Mouse (Mus musculus) midbrain, embryonic 15.5 days (tissue): ENCODE results near the gene Olfr776. TPM values are rescaled to one million over a fixed set of nuclear protein-coding genes. Genes with fewer than 3 reads are reported as not detected.
"Not testable (repeated sequence)": the region's sequence is repeated elsewhere in the genome, so short reads cannot be mapped to it uniquely, and the experiment has no call there.

Experiments used
- ATAC-seq: fragments of 200-750 bp; cut with Nextera tagmentation; replicated peaks from 2 replicates; pipeline ENCODE4 v1.8.0; 2017; ENCODE audit warnings: moderate TSS enrichment
- H3K27ac ChIP-seq: fragments of 300-500 bp; sonication (generic); 2 replicates; pipeline ENCODE4 v1.5.1; 2015; ENCODE audit warnings: mild to moderate bottlenecking, inconsistent platforms
- H3K27me3 ChIP-seq: fragments of 300-500 bp; sonication (generic); replicated peaks from 2 replicates; pipeline ENCODE4 v1.6.1; 2015; ENCODE audit warnings: inconsistent platforms
- H3K36me3 ChIP-seq: fragments of 300-500 bp; sonication (generic); replicated peaks from 2 replicates; pipeline ENCODE4 v1.6.1; 2015; ENCODE audit warnings: inconsistent platforms
- H3K4me1 ChIP-seq: fragments of 300-500 bp; sonication (generic); 2 replicates; pipeline ENCODE4 v1.6.1; 2015; ENCODE audit warnings: inconsistent platforms
- H3K4me2 ChIP-seq: fragments of 300-500 bp; sonication (generic); 2 replicates; pipeline ENCODE4 v1.6.1; 2015; ENCODE audit warnings: inconsistent platforms, mild to moderate bottlenecking, moderate library complexity
- H3K4me3 ChIP-seq: fragments of 300-500 bp; sonication (generic); 2 replicates; pipeline ENCODE4 v1.5.1; 2015; ENCODE audit warnings: mild to moderate bottlenecking, inconsistent platforms
- H3K9ac ChIP-seq: fragments of 300-500 bp; sonication (generic); 2 replicates; pipeline ENCODE4 v1.6.1; 2015; ENCODE audit warnings: mild to moderate bottlenecking, inconsistent platforms
- H3K9me3 ChIP-seq: fragments of 300-500 bp; sonication (generic); 2 replicates; pipeline ENCODE4 v1.6.1; 2016; ENCODE audit warnings: inconsistent platforms
- WGBS: fragments of 180-500 bp; shearing (Covaris S2); methylation state at CpG from one replicate; pipeline ENCODE4 v1.1.7; 2015; ENCODE audit warnings: mixed read lengths; 5-methylcytosine and 5-hydroxymethylcytosine counted together
- polyA plus RNA-seq: library from polyadenylated mRNA; unstranded; fragments of >200 nt; fragmentation: Nextera tagmentation; extraction: Ambion mirVana; gene quantifications from 2 replicates; pipeline ENCODE4 v1.2.1, GENCODE M21; 2015

Olfr776 gene
- polyA plus RNA-seq: not detected in 2 replicates

DNA sequence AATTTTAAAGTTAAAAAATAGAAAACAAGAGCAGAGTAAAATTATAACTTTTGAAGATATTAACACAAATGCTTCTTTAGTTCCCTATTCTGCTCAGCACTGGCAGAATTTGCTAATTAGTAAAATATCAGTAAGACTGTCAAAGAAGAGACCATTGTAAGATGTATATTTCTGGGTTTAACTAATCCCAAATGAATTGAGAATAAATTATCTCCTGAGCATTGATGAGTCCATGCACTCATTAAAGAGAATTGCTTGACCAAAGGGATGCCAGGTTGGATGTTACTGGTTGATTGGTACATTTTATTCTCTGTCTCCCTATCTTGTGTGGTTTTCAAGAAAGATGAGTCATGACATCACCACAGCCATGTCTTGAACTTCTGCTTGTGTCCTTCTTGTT, at the start of gene Olfr776:
Gene Olfr776, plus strand, starts transcription at position 301 of the 400 bp plus-strand sequence.
- H3K9me3 ChIP-seq: no peaks in the 10 kb centered on the region
- no peaks in the 10 kb centered on the region for H3K27me3 ChIP-seq
- H3K27ac ChIP-seq: no peak within 1 kb of the TSS
- no peak within 1 kb of the TSS for H3K9ac ChIP-seq
- no peaks in the 10 kb centered on the region for H3K4me1 ChIP-seq
- H3K4me2 ChIP-seq: no peak within 1 kb of the TSS
- H3K4me3 ChIP-seq: no peak within 1 kb of the TSS
- no peaks in the 10 kb centered on the region for H3K36me3 ChIP-seq
- ATAC-seq: no peak

DNA sequence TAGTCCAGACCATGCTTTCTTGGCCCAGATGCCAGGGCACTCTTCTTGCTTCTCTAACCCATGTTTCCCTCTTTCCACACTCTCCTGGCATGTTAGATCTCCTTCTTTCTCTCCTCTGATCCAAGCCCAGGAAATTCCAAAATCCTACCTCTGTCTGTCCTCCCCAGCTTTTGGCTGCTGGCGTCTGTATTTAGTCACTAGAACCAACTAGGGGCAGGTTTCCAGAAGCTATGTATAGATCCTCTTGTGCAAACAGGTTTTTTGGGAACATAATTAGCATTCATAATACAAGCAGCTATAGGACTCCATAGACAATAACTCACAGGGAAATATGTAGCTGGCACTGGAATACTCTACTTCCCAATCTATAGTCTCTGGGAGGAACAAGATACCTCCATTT, 28.2 kb upstream of the Olfr776 start:
- Histone ChIP-seq H3K27ac (no peak overlapping the region), H3K4me1 (no peaks in the 10 kb centered on the region), H3K27me3 (no peaks in the 10 kb centered on the region), H3K4me3 (no peak overlapping the region), H3K36me3 (no peaks in the 10 kb centered on the region), H3K9me3 (peaks cover 3% of the 10 kb centered on the region; the same call in 1 of the 2 replicates), H3K4me2 (no peak overlapping the region), H3K9ac (no peak overlapping the region)
- no peak for ATAC-seq
- WGBS: 80% methylated on average over 1 of the region's 1 CpGs

DNA sequence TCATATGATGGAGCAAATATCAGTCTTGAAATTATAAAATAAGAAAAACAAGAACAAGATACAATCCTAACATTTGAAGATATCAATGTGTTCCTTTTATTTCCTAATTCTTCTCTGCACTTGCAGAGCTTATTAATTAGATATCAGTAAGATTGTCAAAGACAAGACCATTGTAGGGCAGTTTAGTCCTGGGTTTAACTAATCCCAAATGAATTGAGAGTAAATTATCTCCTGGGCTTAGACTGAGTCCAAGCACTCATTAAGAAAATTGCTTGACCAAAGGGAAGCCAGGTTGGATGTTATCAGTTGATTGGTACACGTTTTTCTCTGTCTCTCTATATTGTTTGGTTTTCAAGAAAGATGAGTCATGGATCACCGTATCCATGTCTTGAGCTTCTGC, 23.0 kb upstream of the Olfr776 start, which contains the start of gene Olfr774:
Gene Olfr774, plus strand, starts transcription at position 301 of the 400 bp plus-strand sequence.
- Histone ChIP-seq H3K27me3 (no peaks in the 10 kb centered on the region), H3K36me3 (no peaks in the 10 kb centered on the region), H3K4me3 (no peak within 1 kb of the TSS), H3K27ac (no peak within 1 kb of the TSS), H3K9ac (no peak within 1 kb of the TSS), H3K4me1 (no peaks in the 10 kb centered on the region), H3K4me2 (no peak within 1 kb of the TSS), H3K9me3 (peaks cover 3% of the 10 kb centered on the region; the same call in 1 of the 2 replicates)
- ATAC-seq: no peak
- WGBS: 82% methylated on average over 2 of the region's 2 CpGs

DNA sequence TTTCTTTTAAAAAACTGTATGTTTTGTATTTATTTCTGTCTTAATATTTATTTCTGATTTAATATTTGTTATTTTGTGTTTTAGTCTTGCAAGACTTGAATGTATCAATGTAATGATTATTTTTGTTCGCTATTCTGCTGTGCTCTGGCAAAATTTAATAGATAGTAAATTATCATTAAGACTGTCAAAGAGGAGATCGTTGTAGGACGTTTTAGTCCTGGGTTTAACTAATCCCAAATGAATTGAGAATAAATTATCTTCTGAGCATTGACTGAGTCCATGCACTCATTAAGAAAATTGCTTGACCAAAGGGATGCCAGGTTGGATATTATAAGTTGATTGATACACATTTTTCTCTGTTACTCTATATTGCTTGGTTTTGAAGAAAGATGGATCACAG, 10.8 kb upstream of the Olfr776 start, which contains the start of gene Olfr775:
Gene Olfr775, plus strand, starts transcription at position 301 of the 400 bp plus-strand sequence.
- no peaks in the 10 kb centered on the region for H3K4me1 ChIP-seq

DNA sequence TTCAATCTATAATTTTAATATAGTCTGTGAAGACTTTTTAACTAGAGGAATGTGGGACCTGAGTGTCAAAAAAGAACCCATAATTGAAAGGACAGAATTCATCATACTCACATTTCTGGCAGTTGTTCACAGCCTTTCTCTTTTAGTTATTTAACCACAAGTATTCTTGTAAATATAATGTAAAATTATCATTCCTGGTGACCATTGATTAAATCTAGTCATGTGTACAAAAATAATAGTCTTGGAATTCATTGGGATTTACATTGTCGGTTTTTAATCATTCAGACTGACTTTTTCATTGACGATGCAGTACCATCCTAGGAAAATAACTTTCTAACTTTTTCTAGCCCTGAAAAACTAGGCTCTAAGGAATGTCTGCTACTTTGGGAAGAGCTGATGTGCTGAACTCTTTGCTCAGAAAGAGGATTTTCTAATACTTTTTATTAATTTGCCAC, 12.2 kb downstream of the Olfr776 start, which contains the start of gene Olfr777:
Gene Olfr777, minus strand, starts transcription at position 405 of the 455 bp plus-strand sequence.
- no peak within 1 kb of the TSS for H3K9ac ChIP-seq
- no peaks in the 10 kb centered on the region for H3K36me3 ChIP-seq
- ATAC-seq: no peak
- no peaks in the 10 kb centered on the region for H3K9me3 ChIP-seq
- H3K4me2 ChIP-seq: no peak within 1 kb of the TSS
- no peak within 1 kb of the TSS for H3K27ac ChIP-seq
- H3K4me1 ChIP-seq: no peaks in the 10 kb centered on the region
- no peaks in the 10 kb centered on the region for H3K27me3 ChIP-seq
- no peak within 1 kb of the TSS for H3K4me3 ChIP-seq
- 86% methylated on average over 2 of the region's 2 CpGs for WGBS

More for the DNA sequence above, 10.8 kb upstream of the Olfr776 start, which contains the start of gene Olfr775:
- Histone ChIP-seq H3K36me3 (no peaks in the 10 kb centered on the region), H3K4me2 (no peak within 1 kb of the TSS), H3K4me3 (no peak within 1 kb of the TSS), H3K9me3 (no peaks in the 10 kb centered on the region), H3K9ac (no peak within 1 kb of the TSS), H3K27me3 (no peaks in the 10 kb centered on the region), H3K27ac (no peak within 1 kb of the TSS)
- no peak for ATAC-seq
- WGBS: 66% methylated on average over 3 of the region's 3 CpGs

DNA sequence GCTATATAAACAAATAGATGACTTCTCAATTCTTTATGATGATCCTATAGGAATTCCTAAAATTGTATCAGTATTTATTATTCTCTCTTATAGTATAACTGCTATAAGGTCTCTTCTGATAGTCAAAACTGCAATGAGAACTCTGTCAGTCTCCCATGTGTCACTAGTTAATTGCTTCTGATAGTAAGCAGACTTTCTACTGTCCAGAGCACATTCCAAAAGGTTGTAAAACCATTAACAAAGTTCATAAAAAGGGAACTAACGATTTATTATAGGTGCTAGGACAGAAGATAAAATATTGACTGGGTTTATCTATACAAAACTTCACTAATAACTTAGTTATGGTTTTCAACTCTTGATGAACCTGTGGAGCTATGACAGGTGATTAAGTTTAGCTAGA, 54.0 kb downstream of the Olfr776 start:
- H3K9me3 ChIP-seq, H3K4me1 ChIP-seq, H3K27me3 ChIP-seq, H3K9ac ChIP-seq, H3K27ac ChIP-seq, H3K4me2 ChIP-seq, ATAC-seq, H3K36me3 ChIP-seq, H3K4me3 ChIP-seq: not testable (repeated sequence)
- 62% methylated on average over 1 of the region's 1 CpGs for WGBS

DNA sequence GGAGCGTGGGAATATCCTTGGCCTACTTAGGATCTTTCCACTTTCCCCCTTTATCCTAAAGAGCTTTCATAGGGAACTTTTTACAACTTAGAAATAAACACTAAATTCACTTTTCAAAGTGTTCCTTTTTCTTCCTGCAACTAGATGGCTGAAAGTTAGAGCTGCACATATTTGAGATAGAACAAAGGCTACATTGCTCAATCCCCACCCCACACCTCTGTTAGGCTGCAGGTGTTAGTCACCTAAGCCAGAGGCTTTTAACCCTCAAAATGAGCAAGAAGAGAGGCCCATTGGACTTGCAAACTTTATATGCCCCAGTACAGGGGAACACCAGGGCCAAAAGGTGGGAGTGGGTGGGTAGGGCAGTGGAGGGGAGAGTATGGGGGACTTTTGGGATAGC, 54.6 kb downstream of the Olfr776 start:
- not testable (repeated sequence) for H3K4me1 ChIP-seq, H3K4me3 ChIP-seq, H3K27ac ChIP-seq, H3K36me3 ChIP-seq, H3K9ac ChIP-seq, ATAC-seq, H3K4me2 ChIP-seq, H3K27me3 ChIP-seq, H3K9me3 ChIP-seq
- no CpG with 5 or more reads among the region's 1 CpGs for WGBS

Other genes with a start within 250 kb of the Olfr776 start
- not detected in 2 replicates for gene Olfr763, start 248.3 kb upstream of the Olfr776 start, polyA plus RNA-seq
- not detected in 2 replicates for gene Olfr764-ps1, start 219.2 kb upstream of the Olfr776 start, polyA plus RNA-seq
- not detected in 2 replicates for gene Olfr765, start 209.1 kb upstream of the Olfr776 start, polyA plus RNA-seq
- not detected in 2 replicates for gene Olfr766-ps1, start 190.2 kb upstream of the Olfr776 start, polyA plus RNA-seq
- not detected in 2 replicates for gene Olfr767, start 176.2 kb upstream of the Olfr776 start, polyA plus RNA-seq
- not detected in 2 replicates for gene Olfr768, start 159.8 kb upstream of the Olfr776 start, polyA plus RNA-seq
- gene Olfr769, start 141.3 kb upstream of the Olfr776 start, polyA plus RNA-seq: not detected in 2 replicates
- gene Olfr770, start 120.1 kb upstream of the Olfr776 start, polyA plus RNA-seq: not detected in 2 replicates
- not detected in 2 replicates for gene Olfr771, start 94.4 kb upstream of the Olfr776 start, polyA plus RNA-seq
- not detected in 2 replicates for gene Olfr772, start 81.2 kb upstream of the Olfr776 start, polyA plus RNA-seq
- not detected in 2 replicates for gene Olfr773, start 71.7 kb upstream of the Olfr776 start, polyA plus RNA-seq
- not detected in 2 replicates for gene Olfr774, start 22.9 kb upstream of the Olfr776 start, polyA plus RNA-seq
- gene Olfr775, start 10.7 kb upstream of the Olfr776 start, polyA plus RNA-seq: not detected in 2 replicates
- not detected in 2 replicates for gene Olfr777, start 12.4 kb downstream of the Olfr776 start, polyA plus RNA-seq
- not detected in 2 replicates for gene Olfr780, start 59.0 kb downstream of the Olfr776 start, polyA plus RNA-seq
- not detected in 2 replicates for gene Olfr781, start 69.7 kb downstream of the Olfr776 start, polyA plus RNA-seq
- gene Olfr782, start 89.7 kb downstream of the Olfr776 start, polyA plus RNA-seq: not detected in 2 replicates
- gene Olfr784, start 125.0 kb downstream of the Olfr776 start, polyA plus RNA-seq: 0.09 TPM in 2 replicates
- gene Olfr785, start 146.3 kb downstream of the Olfr776 start, polyA plus RNA-seq: not detected in 2 replicates
- not detected in 2 replicates for gene Olfr786, start 168.2 kb downstream of the Olfr776 start, polyA plus RNA-seq
- not detected in 2 replicates for gene Olfr787, start 202.7 kb downstream of the Olfr776 start, polyA plus RNA-seq
- gene Olfr788, start 211.9 kb downstream of the Olfr776 start, polyA plus RNA-seq: not detected in 2 replicates
- not detected in 2 replicates for gene Olfr789, start 225.6 kb downstream of the Olfr776 start, polyA plus RNA-seq
- gene Olfr790, start 239.4 kb downstream of the Olfr776 start, polyA plus RNA-seq: not detected in 2 replicates